Mouse (Mus musculus): Measurements from ENCODE around the gene Akr1b7.

DNA sequence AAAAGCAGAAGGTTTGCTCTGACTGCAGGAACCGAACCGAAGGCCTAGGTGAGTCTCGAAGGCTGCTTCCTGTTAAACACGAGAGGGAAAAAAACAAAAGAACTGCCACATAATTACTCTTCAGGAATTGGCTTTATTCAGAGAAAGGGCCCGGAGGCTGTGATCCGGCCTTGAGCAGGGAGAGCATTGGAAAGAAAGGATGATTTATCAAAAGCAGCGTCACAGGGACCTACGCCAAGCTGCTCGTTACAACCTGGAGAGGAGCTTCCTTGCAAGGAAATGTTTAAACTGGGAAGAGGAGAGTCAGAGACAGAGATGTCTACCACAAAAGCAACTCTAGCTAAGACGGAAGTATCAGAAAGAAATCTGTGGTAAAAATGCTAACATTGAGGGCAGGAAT is 4.7 kb upstream of the Akr1b7 start:
- no peak for TF ChIP-seq TAL1 (IDR thresholded peaks at IDR 0.05; ENCODE audit: low read length)
- no peak for TF ChIP-seq GATA1 (IDR thresholded peaks at IDR 0.05; ENCODE audit: low read length)
